Mouse (Mus musculus) heart, embryonic 15.5 days (tissue): ENCODE measurements around the gene Mpdz. TPM values are rescaled to one million over a fixed set of nuclear protein-coding genes. Genes with fewer than 3 reads are reported as not detected.

ENCODE experiments used
- ATAC-seq: fragments of 200-750 bp; cut with Nextera tagmentation; replicated peaks from 2 replicates; pipeline ENCODE4 v1.8.0; 2017; ENCODE audit warnings: low read depth, moderate TSS enrichment; ENCODE audit not compliant: insufficient number of reproducible peaks, insufficient read depth, low FRiP score
- H3K27ac ChIP-seq: fragments of 300-500 bp; sonication (generic); 2 replicates; pipeline ENCODE4 v1.5.1; 2015; ENCODE audit warnings: mild to moderate bottlenecking, inconsistent platforms
- H3K27me3 ChIP-seq: fragments of 300-500 bp; sonication (generic); 2 replicates; pipeline ENCODE4 v1.6.1; 2015; ENCODE audit warnings: inconsistent platforms
- H3K36me3 ChIP-seq: fragments of 300-500 bp; sonication (generic); 2 replicates; pipeline ENCODE4 v1.6.1; 2015; ENCODE audit warnings: mild to moderate bottlenecking, inconsistent platforms
- H3K4me1 ChIP-seq: fragments of 300-500 bp; sonication (generic); replicated peaks from 2 replicates; pipeline ENCODE4 v1.6.1; 2015; ENCODE audit warnings: inconsistent platforms
- H3K4me2 ChIP-seq: fragments of 300-500 bp; sonication (generic); 2 replicates; pipeline ENCODE4 v1.6.1; 2015; ENCODE audit warnings: inconsistent platforms, mild to moderate bottlenecking, moderate library complexity
- H3K4me3 ChIP-seq: fragments of 300-500 bp; sonication (generic); 2 replicates; pipeline ENCODE4 v1.5.1; 2015; ENCODE audit warnings: mild to moderate bottlenecking, inconsistent platforms
- H3K9ac ChIP-seq: fragments of 300-500 bp; sonication (generic); 2 replicates; pipeline ENCODE4 v1.6.1; 2015; ENCODE audit warnings: mild to moderate bottlenecking, inconsistent platforms
- H3K9me3 ChIP-seq: fragments of 300-500 bp; sonication (generic); replicated peaks from 2 replicates; pipeline ENCODE4 v1.6.1; 2016; ENCODE audit warnings: inconsistent platforms
- WGBS: fragments of 180-500 bp; shearing (Covaris S2); methylation state at CpG from one replicate; pipeline ENCODE4 v1.1.7; 2015; ENCODE audit warnings: mixed read lengths; 5-methylcytosine and 5-hydroxymethylcytosine counted together
- polyA plus RNA-seq: library from polyadenylated mRNA; unstranded; fragments of >200 nt; fragmentation: Nextera tagmentation; extraction: Ambion mirVana; gene quantifications from 2 replicates; pipeline ENCODE4 v1.2.1, GENCODE M21; 2015

Mpdz gene
- polyA plus RNA-seq, result 17.5 and 24.0 TPM in 2 replicates

- WGBS, result under 1% methylated on average over 84 of the region's 97 CpGs
- ATAC-seq, result peak; percentile 92
- H3K4me3 ChIP-seq, result peak within 1 kb of the TSS; percentile 92
Measured at GRCm38 (mm10) chr4:81442078-81442981, at the start of gene Mpdz. Gene Mpdz (minus strand): TSS chr4:81442815.

GRCm38 (mm10) chr4:81490556-81490955 is 47.9 kb upstream of the Mpdz start:
- WGBS, result 86% methylated on average over 2 of the region's 2 CpGs
- H3K4me2 ChIP-seq, result no peak overlapping the region
- H3K4me1 ChIP-seq, result no peaks in the 10 kb centered on the region
- H3K9me3 ChIP-seq, result no peaks in the 10 kb centered on the region
- H3K36me3 ChIP-seq, result no peaks in the 10 kb centered on the region
- no peak overlapping the region for H3K27ac ChIP-seq
- H3K9ac ChIP-seq, result no peak overlapping the region
- no peak for ATAC-seq
- no peak overlapping the region for H3K4me3 ChIP-seq
- no peaks in the 10 kb centered on the region for H3K27me3 ChIP-seq

More at GRCm38 (mm10) chr4:81442078-81442981, at the start of gene Mpdz:
- H3K4me2 ChIP-seq, result peak within 1 kb of the TSS; percentile 78
- no peaks in the 10 kb centered on the region for H3K36me3 ChIP-seq
- H3K4me1 ChIP-seq, result peaks cover 12% of the 10 kb centered on the region; the same call in 1 of the 2 replicates
- H3K27me3 ChIP-seq, result no peaks in the 10 kb centered on the region
- H3K27ac ChIP-seq, result peak within 1 kb of the TSS; percentile 92
- H3K9me3 ChIP-seq, result no peaks in the 10 kb centered on the region
- peak within 1 kb of the TSS; percentile 96 for H3K9ac ChIP-seq

- WGBS, result 57% methylated on average over 7 of the region's 7 CpGs
- H3K9ac ChIP-seq, result no peak overlapping the region
- ATAC-seq, result no peak
- H3K27ac ChIP-seq, result peak overlapping the region; percentile 43; the same call in 1 of the 2 replicates
- H3K4me2 ChIP-seq, result 0 out of 2 replicates have a peak overlapping the region, but pooled peaks have one; percentile 29
- no peaks in the 10 kb centered on the region for H3K27me3 ChIP-seq
- no peaks in the 10 kb centered on the region for H3K36me3 ChIP-seq
- peaks cover 2% of the 10 kb centered on the region; the same call in 1 of the 2 replicates for H3K4me1 ChIP-seq
- no peak overlapping the region for H3K4me3 ChIP-seq
- H3K9me3 ChIP-seq, result no peaks in the 10 kb centered on the region
Measured at GRCm38 (mm10) chr4:81484603-81485002, 42.0 kb upstream of the Mpdz start.

- H3K36me3 ChIP-seq, result no peaks in the 10 kb centered on the region
- WGBS, result 67% methylated on average over 18 of the region's 18 CpGs
- H3K4me1 ChIP-seq, result peaks cover 2% of the 10 kb centered on the region; the same call in 1 of the 2 replicates
- peak overlapping the region; percentile 43 for H3K27ac ChIP-seq
- no peak overlapping the region for H3K4me3 ChIP-seq
- ATAC-seq, result no peak
- H3K9ac ChIP-seq, result no peak overlapping the region
- no peaks in the 10 kb centered on the region for H3K9me3 ChIP-seq
- no peak overlapping the region for H3K4me2 ChIP-seq
- no peaks in the 10 kb centered on the region for H3K27me3 ChIP-seq
Measured at GRCm38 (mm10) chr4:81483887-81484602, 41.4 kb upstream of the Mpdz start.

- 13% methylated on average over 6 of the region's 6 CpGs for WGBS
- peak overlapping the region; percentile 51; the same call in 1 of the 2 replicates for H3K27ac ChIP-seq
Measured at GRCm38 (mm10) chr4:81483159-81483558, 40.5 kb upstream of the Mpdz start.

GRCm38 (mm10) chr4:81466821-81467220 is 24.2 kb upstream of the Mpdz start:
- H3K4me1 ChIP-seq, result peaks cover 4% of the 10 kb centered on the region; the same call in 1 of the 2 replicates
- no peaks in the 10 kb centered on the region for H3K9me3 ChIP-seq
- no peak overlapping the region for H3K4me2 ChIP-seq
- no peak for ATAC-seq
- H3K27ac ChIP-seq, result no peak overlapping the region
- H3K36me3 ChIP-seq, result no peaks in the 10 kb centered on the region
- H3K4me3 ChIP-seq, result no peak overlapping the region
- WGBS, result 85% methylated on average over 4 of the region's 4 CpGs
- H3K27me3 ChIP-seq, result no peaks in the 10 kb centered on the region
- H3K9ac ChIP-seq, result no peak overlapping the region

More at GRCm38 (mm10) chr4:81483159-81483558, 40.5 kb upstream of the Mpdz start:
- Histone ChIP-seq H3K4me2 (0 out of 2 replicates have a peak overlapping the region, but pooled peaks have one; percentile 18), H3K27me3 (no peaks in the 10 kb centered on the region), H3K9me3 (no peaks in the 10 kb centered on the region), H3K4me1 (peaks cover 2% of the 10 kb centered on the region; the same call in 1 of the 2 replicates), H3K4me3 (no peak overlapping the region), H3K9ac (no peak overlapping the region), H3K36me3 (no peaks in the 10 kb centered on the region)
- no peak; the same call in 1 of the 2 replicates for ATAC-seq

- ATAC-seq, result no peak
- 81% methylated on average over 3 of the region's 3 CpGs for WGBS
Measured at GRCm38 (mm10) chr4:81465172-81465571, 22.6 kb upstream of the Mpdz start.

GRCm38 (mm10) chr4:81462253-81462652 is 19.6 kb upstream of the Mpdz start:
- no peak overlapping the region for H3K4me3 ChIP-seq
- no peaks in the 10 kb centered on the region for H3K27me3 ChIP-seq
- H3K36me3 ChIP-seq, result no peaks in the 10 kb centered on the region
- no peak for ATAC-seq
- WGBS, result 38% methylated on average over 4 of the region's 4 CpGs
- H3K4me1 ChIP-seq, result peaks cover 4% of the 10 kb centered on the region; the same call in 1 of the 2 replicates
- H3K9ac ChIP-seq, result no peak overlapping the region
- no peaks in the 10 kb centered on the region for H3K9me3 ChIP-seq
- no peak overlapping the region for H3K4me2 ChIP-seq
- no peak overlapping the region for H3K27ac ChIP-seq

More at GRCm38 (mm10) chr4:81465172-81465571, 22.6 kb upstream of the Mpdz start:
- Histone ChIP-seq H3K4me1 (peaks cover 4% of the 10 kb centered on the region; the same call in 1 of the 2 replicates), H3K27ac (no peak overlapping the region), H3K36me3 (no peaks in the 10 kb centered on the region), H3K9ac (no peak overlapping the region), H3K27me3 (no peaks in the 10 kb centered on the region), H3K9me3 (no peaks in the 10 kb centered on the region), H3K4me2 (no peak overlapping the region), H3K4me3 (no peak overlapping the region)

GRCm38 (mm10) chr4:81458921-81459320 is 16.3 kb upstream of the Mpdz start:
- Histone ChIP-seq H3K9me3 (no peaks in the 10 kb centered on the region), H3K27me3 (no peaks in the 10 kb centered on the region), H3K4me3 (no peak overlapping the region), H3K4me2 (no peak overlapping the region), H3K9ac (no peak overlapping the region), H3K27ac (no peak overlapping the region), H3K36me3 (no peaks in the 10 kb centered on the region), H3K4me1 (peaks cover 4% of the 10 kb centered on the region; the same call in 1 of the 2 replicates)
- ATAC-seq, result no peak
- WGBS, result 77% methylated on average over 1 of the region's 1 CpGs

GRCm38 (mm10) chr4:81453806-81454205 is 11.2 kb upstream of the Mpdz start:
- no peaks in the 10 kb centered on the region for H3K9me3 ChIP-seq
- no peak overlapping the region for H3K4me2 ChIP-seq
- no peak overlapping the region for H3K27ac ChIP-seq
- peaks cover 7% of the 10 kb centered on the region; the same call in 1 of the 2 replicates for H3K4me1 ChIP-seq
- no peak overlapping the region for H3K9ac ChIP-seq
- WGBS, result 69% methylated on average over 3 of the region's 3 CpGs
- no peak for ATAC-seq
- no peak overlapping the region for H3K4me3 ChIP-seq
- H3K36me3 ChIP-seq, result no peaks in the 10 kb centered on the region
- H3K27me3 ChIP-seq, result no peaks in the 10 kb centered on the region

- peaks cover 7% of the 10 kb centered on the region; the same call in 1 of the 2 replicates for H3K4me1 ChIP-seq
- H3K4me3 ChIP-seq, result no peak overlapping the region
- no peaks in the 10 kb centered on the region for H3K9me3 ChIP-seq
- H3K27ac ChIP-seq, result no peak overlapping the region
- H3K27me3 ChIP-seq, result no peaks in the 10 kb centered on the region
- 46% methylated on average over 2 of the region's 2 CpGs for WGBS
- ATAC-seq, result no peak
- no peak overlapping the region for H3K9ac ChIP-seq
- no peak overlapping the region for H3K4me2 ChIP-seq
- no peaks in the 10 kb centered on the region for H3K36me3 ChIP-seq
Measured at GRCm38 (mm10) chr4:81452183-81452582, 9.6 kb upstream of the Mpdz start.
